Mouse (Mus musculus) ES-Bruce4 (cell line): Measurements from ENCODE around the gene Card19.

Experiments
- CTCF ChIP-seq: IDR thresholded peaks from one replicate; pipeline ENCODE4 v1.8.1; 2011; ENCODE audit warnings: low read depth, low read length
- POLR2A ChIP-seq: IDR thresholded peaks from one replicate; pipeline ENCODE4 v1.8.1; 2011; ENCODE audit warnings: low read length; ENCODE audit not compliant: insufficient read depth

- no peak for TF ChIP-seq CTCF
- TF ChIP-seq POLR2A: no peak
Measured at GRCm38 (mm10) chr13:49206341-49206740, 9.5 kb downstream of the Card19 start.
